Mouse (Mus musculus): ENCODE measurements at regions not wholly inside any gene's neighbourhood (a gene's known extent, or its start where the extent isn't known, plus 50 kb on each side); places are given as distances from the start of the nearest gene placed in this dataset.

DNA sequence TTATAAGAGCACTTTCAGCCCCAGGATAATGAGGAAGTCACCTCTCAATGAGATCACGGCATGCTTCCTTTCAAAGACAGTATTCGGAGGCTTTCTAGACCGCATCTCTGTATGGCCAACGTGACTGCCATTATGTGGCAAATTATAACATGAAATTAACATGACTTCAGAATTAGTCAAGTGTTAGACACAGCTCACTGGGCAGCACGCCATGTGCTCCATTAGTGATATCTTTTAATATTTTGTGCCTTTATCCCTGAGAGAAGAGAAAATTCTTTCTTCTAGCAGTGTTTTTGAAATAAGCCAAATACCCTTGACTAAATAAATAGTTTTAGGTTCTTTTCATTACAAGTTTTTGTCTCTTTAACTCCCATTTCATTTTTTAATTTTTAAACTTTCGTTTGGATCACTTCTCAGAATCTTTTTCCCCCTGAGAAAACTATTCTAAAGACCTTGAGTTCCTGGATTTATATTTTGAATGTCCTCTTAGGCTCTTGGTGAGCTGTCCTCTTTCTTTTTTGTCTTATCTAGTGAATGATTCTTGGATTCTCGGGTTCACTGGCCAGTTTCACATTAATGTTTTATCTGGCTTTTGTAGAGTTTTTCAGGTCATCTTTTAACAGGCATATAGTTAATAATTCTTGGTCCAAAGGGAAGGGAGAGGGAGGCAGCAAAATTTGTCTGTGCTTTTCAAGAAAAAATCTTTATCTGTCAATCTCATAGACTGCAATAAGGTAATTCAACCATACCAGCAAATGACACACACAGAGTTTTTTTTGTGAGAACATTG lies 390.9 kb downstream of the Adamts20 start:
- in situ Hi-C loops (cut with MboI; ENCODE audit: low sequenced_read_pairs): no loop called here

DNA sequence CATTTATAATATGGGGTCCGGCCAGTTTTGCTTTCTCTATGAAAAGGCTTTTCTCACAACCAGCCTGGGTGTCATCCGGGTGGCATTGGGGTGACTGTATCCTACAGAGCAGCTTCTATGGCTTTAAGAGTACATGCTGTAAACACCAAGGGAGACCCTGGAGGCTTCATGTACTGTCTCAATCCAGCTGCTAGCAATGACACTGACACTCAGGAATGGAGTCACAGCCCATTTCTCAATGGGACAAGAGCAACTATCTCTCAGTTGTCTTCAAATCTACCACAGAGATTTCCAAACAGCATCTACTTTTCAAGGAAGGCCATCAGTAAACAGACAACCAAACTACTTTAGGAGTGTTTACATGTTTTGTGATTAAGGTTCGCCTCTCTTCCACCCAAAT lies 397.5 kb downstream of the Adamts20 start:
- in situ Hi-C loops (cut with MboI; ENCODE audit: low sequenced_read_pairs): no loop called here

DNA sequence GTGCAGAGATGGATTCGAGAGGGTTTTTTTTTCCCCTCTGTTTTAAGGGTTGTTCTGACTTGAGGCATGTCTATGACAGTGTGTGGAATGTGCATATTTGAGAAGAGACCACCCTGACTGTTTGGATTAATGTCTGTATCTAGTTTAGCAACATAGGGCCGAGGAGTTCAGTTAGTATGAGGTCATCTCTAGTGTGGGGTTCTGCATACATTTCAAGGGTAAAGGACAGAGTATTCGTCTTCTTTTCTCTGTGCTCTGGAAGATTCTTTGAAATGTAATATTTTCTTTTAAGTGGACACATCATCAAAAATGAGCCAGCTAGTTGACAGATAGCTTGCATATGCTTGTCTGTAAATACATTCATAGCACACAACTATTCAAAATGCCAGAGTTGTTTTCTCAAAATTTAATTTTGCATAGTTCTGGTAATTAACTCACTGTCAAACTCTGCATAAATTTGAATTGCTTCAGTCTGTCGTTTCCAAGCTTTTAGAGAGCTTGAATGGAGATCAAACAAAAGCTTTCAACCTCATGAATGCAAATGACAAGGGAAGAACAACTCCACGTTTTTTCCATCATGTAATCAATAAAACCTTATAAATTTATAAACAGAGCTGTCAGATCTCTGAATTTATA lies 415.5 kb downstream of the Adamts20 start:
- in situ Hi-C loops (cut with MboI; ENCODE audit: low sequenced_read_pairs): no loop called here

DNA sequence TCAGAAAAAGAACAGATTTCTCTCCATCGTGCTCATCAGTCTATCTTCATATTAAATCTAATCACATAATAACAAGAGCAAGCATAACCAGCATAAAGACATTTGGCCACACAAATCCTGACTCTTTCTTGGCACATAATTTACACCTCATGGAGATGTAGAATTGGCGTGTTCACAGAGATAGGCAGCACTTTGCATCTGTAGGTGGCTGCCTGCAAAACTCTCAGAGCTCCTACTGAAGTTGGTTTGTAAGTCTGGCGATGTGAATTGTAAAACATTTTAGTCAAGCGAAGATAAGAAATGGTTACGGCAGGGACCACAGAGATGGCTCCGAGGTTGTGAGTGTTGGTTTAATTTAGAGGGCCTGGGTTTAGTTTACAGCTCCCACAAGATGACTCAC lies 419.0 kb downstream of the Adamts20 start:
- in situ Hi-C loops (cut with MboI; ENCODE audit: low sequenced_read_pairs): no loop called here

DNA sequence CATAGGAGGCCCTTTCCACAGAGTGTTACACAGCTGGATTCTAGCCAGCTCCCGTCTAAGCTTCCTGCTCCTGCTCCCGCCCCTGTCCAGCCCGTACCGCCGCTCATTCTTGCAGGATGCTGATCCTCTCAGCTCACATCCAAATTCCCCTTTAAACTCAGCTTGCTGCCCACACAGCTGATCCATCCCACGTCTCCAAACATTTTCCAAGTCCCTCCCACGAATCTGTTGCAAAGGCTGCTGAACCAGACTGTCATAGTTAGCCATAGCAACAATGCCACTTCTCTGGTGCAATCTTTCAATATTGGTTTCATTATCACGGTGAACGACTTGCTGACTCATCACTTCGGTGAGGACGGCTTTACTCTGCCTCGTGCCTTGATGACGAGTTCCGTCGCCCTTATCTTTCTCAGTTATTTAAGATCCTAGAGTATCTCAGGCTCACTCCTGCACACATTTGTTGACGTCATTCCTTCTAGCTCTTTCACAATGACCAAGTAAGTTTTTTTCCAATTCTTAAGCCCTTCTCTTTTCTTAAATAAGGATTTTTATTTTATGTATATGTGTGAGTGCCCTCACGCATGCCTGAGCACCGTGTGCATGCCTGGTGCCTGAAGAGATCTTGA lies 420.0 kb downstream of the Adamts20 start:
- in situ Hi-C loops (cut with MboI; ENCODE audit: low sequenced_read_pairs): no loop called here

DNA sequence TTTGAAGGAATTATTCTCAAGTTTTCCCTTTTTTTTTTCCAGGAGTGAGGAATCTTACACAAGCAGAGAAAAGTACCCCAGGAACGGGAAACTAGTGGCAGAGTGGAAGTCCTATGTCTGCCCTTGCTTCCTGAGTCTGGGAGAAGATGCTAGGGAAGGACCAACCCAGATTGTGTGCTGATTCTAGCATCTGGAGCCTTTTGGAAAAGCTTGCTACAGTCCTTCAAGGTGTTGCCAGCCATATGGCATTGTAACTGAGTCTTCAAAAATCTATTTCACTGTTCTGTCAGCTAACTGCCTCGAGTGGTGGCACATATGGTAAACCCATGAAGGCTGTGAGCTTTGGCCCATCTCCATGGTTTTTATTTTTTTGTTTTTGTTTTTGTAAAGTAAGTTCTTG lies 432.3 kb downstream of the Adamts20 start:
- in situ Hi-C loops (cut with MboI; ENCODE audit: low sequenced_read_pairs): no loop called here

DNA sequence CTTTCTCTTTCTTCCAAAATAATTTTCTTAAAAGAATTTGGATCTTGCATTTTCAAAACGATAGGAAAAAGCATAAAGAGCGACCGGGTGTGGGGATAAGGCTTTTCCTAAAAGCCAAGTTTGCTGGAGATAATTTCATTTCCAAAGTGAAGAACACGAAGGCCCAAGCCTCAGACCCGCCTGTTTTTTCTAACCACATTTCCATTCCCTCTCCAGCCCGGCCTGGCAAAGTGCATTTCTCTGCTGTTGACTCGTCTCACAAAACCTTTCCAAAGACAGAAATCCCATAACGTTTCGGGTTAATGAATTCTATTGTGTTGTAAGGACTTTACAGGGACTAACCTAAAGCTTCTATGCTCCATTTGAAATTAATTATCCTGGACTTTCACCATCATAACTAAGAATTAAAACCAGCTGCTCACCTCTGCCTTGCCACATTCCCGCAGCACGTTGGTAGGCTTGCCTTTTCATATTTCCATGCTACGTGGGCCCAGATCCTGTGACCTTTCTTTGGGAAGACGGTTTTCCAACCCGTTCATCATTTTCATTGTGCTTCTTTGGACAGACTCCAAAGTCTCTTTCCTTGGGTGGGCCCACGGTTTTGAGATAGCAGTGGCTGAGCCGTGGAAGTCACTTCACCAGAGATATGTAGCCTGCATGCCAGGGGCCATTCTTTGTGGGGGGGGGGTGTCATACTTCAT lies 430.5 kb upstream of the Prickle1 start:
- in situ Hi-C loops (cut with MboI; ENCODE audit: low sequenced_read_pairs): no loop called here

DNA sequence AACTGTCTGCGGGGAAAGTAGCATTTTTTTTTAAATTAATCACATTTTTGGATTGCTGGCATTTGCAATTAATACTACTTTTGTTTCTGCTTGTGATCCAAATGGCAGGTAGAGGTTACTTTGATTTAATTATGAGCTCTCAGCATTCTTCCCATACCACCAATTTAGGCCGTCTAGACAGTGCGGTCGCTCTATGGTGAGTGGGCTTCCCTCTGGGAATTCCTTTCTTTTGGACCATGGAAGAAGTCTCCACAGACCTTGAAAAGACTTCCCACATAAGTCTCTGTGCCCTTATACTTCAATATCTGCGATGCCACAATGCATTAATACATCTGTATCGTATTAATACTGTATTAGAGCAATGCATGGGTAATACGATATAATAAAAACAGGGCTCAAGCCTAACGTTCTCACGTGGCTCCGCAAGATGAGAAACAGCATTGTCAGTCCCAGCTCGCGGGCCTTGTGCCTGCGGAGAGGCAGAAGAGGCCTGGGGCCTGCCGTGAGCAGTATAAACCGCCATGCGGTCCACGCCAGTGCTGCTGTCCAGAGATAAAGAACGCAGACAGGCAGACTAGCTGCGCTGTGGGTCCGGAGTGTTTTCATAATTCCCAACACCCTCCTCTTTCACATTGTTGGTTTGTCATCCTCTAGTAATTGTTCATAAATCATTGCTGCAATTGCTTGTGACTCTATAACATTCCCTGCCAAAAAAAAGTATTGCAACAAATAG lies 429.7 kb upstream of the Prickle1 start:
- in situ Hi-C loops (cut with MboI; ENCODE audit: low sequenced_read_pairs): no loop called here

DNA sequence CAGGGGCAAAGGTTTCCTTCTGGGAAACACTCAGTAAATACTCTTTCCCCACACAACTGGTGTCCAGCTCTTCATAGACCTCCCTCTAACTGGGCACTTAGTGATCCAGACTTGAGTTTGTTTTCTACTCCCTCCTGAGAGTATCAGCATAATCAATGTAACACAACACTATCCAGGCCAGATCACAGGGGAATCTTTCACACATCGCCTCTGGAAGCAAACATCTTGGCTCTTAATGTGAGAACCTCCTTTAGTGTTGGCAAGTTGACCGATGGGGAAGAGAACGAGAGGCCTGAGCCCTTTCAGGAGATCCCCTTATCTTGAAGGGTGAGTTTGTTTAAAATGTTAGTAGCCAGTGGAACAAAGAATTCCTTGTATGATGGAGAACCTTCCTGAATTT lies 429.1 kb upstream of the Prickle1 start:
- in situ Hi-C loops (cut with MboI; ENCODE audit: low sequenced_read_pairs): no loop called here

DNA sequence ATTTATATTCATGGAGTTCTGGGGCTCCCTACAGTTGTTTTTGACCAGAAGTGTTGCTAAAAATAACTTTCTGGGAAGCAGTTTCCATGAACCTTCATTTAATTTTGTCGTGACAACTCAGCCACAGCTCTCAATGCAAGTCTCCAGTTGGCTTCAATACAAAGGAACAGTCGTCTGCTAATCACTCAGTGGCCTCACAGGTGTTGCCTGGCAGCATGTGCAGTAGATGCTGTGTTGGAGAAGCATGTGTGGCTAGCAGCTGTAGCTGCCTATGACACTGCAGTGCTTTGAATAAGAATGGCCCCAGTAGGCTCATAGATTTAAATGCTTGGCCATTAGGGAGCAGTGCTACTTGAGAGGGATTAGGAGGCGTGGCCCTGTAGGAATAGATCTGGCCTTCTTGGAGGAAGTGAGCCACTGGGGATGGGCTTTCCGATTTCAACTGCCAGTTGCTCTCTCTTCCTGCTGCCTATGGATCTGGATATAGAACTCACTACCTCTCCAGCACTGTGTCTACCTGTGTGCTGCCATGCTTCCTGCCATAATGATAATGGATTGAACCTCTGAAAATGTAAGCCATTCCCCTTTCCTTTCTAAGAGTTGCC lies 428.5 kb upstream of the Prickle1 start:
- in situ Hi-C loops (cut with MboI; ENCODE audit: low sequenced_read_pairs): no loop called here

DNA sequence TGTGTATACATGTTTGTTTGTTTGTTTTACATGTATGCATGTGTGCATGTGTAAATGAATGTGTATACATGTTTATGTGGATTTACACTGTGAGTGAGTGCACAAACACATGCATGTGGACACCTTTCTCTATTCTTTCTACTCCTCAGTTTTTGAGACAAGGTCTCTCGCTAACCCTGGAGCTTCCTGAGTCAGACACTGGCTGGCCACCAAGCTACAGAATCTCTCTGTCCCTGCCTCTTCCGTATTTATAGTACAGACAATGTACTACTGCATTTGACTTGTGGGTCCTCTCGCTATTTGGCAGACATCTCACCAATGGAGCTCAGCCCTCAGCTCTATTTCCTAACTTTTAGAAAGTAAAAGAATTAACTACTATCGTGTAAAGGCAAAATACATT lies 427.8 kb upstream of the Prickle1 start:
- in situ Hi-C loops (cut with MboI; ENCODE audit: low sequenced_read_pairs): no loop called here

DNA sequence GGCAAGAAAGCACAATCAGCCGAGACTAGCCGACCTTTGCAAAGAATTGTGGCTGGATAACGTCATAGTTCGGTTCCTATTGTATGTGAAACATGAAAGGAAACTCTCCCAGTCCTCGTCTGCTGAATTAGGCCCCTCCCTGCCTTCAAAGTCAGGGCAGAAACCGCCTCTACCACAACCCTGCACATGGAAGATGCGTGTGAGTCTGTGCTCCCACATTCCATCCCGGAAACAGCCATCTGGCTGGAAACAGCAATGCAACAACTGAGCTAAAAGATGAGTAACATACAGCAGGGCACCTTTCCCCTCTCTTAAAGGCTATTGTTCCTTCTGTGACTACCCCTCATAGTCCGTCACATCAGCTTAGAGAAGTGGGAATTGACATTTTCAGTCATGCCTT lies 422.1 kb upstream of the Prickle1 start:
- in situ Hi-C loops (cut with MboI; ENCODE audit: low sequenced_read_pairs): no loop called here

DNA sequence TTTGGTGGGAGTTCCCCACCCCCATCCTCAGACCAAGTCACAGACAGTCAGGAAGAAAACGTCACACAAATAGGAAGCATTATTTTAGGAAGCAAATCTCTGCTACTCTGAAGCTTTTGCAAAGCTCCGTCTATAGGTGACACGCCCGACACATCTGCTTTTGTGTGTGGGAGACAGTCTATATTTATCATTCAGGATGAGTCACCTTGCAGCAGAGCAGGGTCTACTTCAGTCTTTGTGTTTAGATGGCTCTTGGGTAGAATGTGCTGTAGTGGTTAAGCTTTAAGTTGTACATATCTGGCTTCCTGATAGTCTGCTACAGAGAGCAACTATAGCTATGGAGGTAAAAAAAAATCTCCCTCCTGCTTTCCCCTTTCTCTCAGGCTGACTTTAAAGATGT lies 415.8 kb upstream of the Prickle1 start:
- in situ Hi-C loops (cut with MboI; ENCODE audit: low sequenced_read_pairs): no loop called here

DNA sequence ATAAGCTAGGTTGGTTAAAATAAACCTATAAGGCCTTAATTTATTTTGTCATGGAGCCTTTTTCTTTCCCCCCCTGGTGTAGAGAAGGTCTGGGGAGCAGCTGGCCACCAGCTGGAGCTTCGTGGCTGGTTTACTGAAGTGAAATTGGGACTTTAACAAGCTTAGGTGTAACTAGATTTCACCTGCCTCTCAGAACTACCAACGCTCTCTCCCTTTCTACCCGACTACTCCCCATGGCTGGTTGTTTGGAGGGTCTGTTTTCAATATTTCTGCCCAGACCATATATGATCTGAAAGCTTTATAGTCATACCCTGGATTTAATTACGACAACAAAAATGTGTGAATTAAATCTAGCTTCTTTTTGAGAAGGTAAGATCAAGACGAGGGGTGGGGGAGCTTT lies 410.4 kb upstream of the Prickle1 start:
- in situ Hi-C loops (cut with MboI; ENCODE audit: low sequenced_read_pairs): no loop called here

DNA sequence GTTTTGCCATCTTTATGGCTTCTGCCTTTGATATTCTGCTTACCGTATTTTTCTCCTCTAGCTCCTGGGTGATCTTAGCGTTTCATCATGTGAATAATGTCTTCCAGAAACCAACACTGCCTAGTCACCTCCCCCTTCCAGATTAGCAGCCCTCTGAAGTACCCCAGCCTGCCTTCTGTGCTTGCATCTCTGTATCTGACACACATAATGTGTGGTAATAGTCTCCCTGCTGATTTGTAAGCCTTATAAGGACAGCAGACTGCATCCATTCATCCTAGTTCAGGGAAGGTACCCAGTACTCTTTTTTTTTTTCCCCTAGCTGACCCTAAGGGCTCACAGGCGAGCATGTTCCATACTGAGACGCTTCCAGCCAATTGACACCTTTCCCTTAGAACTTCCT lies 409.2 kb upstream of the Prickle1 start:
- in situ Hi-C loops (cut with MboI; ENCODE audit: low sequenced_read_pairs): no loop called here

DNA sequence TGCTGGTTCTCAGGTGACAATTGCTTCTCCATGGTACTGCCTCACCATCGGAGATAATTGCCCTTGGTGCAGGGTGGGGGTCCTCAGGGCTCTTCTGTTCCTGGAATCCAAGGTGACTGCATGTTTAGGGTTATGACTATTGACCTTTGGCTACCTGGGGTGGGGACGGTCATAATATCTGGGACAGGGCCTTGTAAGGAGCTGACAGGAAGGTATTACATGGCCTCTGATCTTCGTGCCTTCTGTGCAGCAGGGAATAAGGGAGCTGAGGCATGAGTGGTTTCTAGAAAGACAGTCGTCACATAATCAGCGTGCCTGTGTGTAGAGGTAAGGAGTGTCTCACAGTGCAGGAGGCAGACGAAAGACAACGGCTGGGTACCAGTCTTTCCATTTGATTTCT lies 407.5 kb upstream of the Prickle1 start:
- in situ Hi-C loops (cut with MboI; ENCODE audit: low sequenced_read_pairs): no loop called here

DNA sequence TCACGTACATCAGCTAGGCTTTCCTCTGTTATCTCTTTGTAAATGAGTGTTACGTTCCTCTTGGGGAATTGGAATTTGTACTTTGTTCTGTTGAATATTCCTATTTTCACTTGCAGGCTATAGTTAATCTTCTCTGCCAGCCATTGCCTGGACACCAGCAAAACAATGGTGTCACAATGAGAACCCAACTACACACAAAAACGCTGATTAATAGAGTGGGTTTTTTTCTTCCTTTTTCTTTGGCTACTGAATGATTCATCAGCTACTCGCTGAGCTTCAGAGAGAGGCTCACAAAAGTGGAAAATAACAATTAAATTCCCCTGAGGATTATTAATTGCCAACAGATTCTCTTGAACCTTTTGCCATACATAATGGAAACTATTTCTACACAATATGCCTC lies 398.9 kb upstream of the Prickle1 start:
- in situ Hi-C loops (cut with MboI; ENCODE audit: low sequenced_read_pairs): no loop called here

DNA sequence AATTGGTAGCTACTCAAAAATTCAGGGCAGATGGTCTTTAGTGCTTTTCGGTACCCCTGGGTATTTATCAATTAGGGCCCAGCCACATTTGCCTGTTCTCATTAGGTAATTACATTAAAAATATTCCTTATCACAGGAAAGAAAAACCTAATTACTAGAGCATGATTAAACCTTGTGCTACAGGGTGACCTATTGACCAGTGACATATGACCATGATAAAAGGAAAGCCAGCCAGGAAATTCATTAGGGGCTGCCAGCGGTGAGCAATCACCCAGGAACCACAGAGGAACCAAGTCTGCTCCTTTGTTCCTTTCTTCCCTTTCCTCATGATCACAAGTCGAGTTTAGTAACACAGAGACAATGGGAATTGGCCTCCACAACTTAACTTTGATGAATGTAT lies 394.4 kb upstream of the Prickle1 start:
- in situ Hi-C loops (cut with MboI; ENCODE audit: low sequenced_read_pairs): no loop called here

DNA sequence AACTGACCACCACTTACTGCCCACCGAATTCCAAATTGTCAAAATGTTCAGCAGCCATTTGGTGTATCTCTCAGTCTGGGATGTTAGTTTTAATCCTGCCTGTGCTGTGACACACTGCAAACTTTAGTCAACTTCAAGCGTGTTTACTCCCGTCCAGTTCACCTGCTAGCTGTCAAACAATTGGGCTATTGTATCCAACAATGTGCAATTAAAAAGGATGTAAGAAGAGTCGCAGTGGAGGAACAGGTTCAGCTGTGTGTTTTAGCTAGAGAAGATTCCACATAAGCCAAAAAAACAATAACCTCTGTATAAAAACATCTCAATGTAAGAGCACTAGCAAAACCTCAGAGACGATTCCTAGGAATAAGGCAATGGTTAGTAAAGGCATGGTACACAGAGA lies 392.7 kb upstream of the Prickle1 start:
- in situ Hi-C loops (cut with MboI; ENCODE audit: low sequenced_read_pairs): no loop called here

DNA sequence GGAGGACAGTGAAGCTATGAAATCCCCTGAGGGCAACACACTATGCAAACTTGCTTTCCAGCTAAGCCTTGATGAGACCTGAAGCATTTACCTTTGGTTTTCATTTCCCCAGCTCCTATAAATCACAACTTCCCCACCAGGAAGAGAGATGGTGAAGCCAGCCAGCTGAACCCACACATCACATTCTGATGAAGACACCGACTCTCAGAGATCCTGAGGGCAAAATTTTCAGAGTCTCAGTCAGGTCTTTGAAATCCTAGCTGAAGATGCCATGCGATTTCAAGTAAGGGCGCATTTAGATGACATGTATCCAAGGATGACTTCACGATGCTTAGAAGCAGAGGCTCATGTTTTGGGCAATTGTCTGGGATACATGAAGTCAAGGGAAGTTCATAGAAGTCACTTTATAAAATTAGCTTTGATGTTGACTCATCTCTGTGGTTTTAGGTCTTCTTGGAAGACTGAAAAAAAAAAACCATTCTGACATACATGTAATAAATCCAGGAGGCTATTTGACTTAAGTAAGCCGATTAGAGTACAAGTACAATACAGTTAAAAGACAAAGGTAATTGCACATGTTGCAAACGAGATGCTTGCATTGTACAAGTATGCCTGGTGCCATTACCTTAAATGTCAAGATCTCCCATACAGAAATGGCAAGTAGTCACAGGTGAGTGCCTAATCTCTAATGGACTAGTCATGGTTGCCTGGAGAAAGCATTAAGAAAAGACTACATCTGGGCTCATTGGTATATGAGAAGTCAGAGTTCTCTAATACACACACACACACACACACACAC lies 391.1 kb upstream of the Prickle1 start:
- in situ Hi-C loops (cut with MboI; ENCODE audit: low sequenced_read_pairs): no loop called here

Data from CH12F3 (cell line).